Mouse (Mus musculus): Measurements from ENCODE around the gene D5Ertd579e. TPM values are rescaled to one million over a fixed set of nuclear protein-coding genes. Genes with fewer than 3 reads are reported as not detected.

Gene D5Ertd579e
- polyA plus RNA-seq, 1 experiment: 1.6 TPM

DNA sequence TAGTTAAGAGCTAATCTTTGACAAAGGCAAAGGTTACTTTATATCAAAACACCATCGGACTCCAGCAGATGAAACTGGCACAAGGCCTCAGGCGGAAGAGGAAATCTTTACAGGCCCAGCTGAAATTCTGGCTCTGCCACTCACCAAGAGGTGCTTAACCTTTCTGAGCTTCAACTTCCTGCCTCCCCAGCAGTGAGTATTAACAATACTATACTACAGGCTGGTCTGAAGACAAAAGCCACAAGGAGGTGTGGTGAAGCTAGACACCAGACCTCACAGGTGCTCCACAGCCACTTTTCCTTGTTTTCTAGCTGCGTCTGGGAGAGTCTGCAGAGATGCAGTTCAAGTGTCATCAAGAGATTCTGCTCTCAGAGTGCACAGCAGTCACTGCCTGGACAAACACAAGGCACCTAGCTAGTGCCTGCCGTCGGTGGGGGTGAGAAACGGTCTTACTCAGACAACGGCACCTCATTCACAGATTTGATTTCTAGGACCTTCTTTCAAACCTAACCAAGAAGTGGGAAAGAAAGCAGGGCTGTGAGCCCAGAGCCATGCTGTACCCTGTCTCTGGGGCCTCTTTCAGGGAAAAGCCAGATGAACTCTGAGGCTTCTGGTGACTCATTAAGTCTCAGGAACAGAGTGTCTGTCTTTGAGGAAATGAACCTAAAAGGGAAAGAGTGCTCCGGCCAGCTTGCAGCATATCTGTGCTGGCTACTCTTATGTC, 121.5 kb downstream of the D5Ertd579e start:
- H3K36me3 ChIP-seq (ENCODE audit: control insufficient read depth): peaks cover 32% of the 10 kb centered on the region
- TF ChIP-seq GATA1 (IDR thresholded peaks at IDR 0.05; ENCODE audit: low read length) (no peak), TAL1 (IDR thresholded peaks at IDR 0.05; ENCODE audit: low read length) (no peak)
- H3K4me3 ChIP-seq (replicated peaks): no peak overlapping the region

DNA sequence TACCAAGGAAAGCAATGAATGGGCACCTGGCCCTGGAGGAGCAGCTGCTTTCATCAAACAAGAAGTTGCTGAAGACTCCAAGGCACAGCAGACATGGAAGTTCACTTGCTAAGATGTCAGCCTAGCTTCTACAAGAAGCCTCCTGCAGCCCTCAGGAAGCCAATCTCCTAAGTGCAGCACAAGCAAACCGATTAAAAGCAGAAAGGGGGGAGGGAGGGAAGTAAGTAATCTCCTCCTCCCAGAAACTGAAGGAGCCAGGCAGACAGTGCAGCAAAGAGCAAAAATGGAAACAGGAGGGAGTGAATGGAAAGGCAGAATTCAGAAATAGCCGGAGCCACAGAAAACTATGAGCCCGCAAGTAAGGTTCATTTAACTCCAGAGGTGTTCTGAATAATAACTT, 122.5 kb downstream of the D5Ertd579e start:
- H3K27me3 ChIP-seq (ENCODE audit: control insufficient read depth): no peaks in the 10 kb centered on the region
- peaks cover 56% of the 10 kb centered on the region for H3K4me1 ChIP-seq (ENCODE audit: control insufficient read depth)
- TF ChIP-seq TAL1 (IDR thresholded peaks at IDR 0.05; ENCODE audit: low read length) (peak; percentile 45; the same call in 2 of the 3 replicates), GATA1 (IDR thresholded peaks at IDR 0.05; ENCODE audit: low read length) (no peak)
- H3K4me3 ChIP-seq (replicated peaks): peak overlapping the region; percentile 2
- peaks cover 32% of the 10 kb centered on the region for H3K36me3 ChIP-seq (ENCODE audit: control insufficient read depth)
- H3K9me3 ChIP-seq (ENCODE audit: control insufficient read depth, low read length): peaks cover 6% of the 10 kb centered on the region

More for the DNA sequence above, 121.5 kb downstream of the D5Ertd579e start:
- H3K27me3 ChIP-seq (ENCODE audit: control insufficient read depth): no peaks in the 10 kb centered on the region
- H3K9me3 ChIP-seq (ENCODE audit: control insufficient read depth, low read length): peaks cover 6% of the 10 kb centered on the region
- peaks cover 62% of the 10 kb centered on the region for H3K4me1 ChIP-seq (ENCODE audit: control insufficient read depth)

- Histone ChIP-seq H3K4me1 (ENCODE audit: control insufficient read depth) (peaks cover 50% of the 10 kb centered on the region), H3K9me3 (ENCODE audit: control insufficient read depth, low read length) (peaks cover 6% of the 10 kb centered on the region), H3K4me3 (replicated peaks) (no peak overlapping the region), H3K27me3 (ENCODE audit: control insufficient read depth) (no peaks in the 10 kb centered on the region), H3K36me3 (ENCODE audit: control insufficient read depth) (peaks cover 29% of the 10 kb centered on the region)
- TF ChIP-seq GATA1 (IDR thresholded peaks at IDR 0.05; ENCODE audit: low read length): no peak
- TF ChIP-seq TAL1 (IDR thresholded peaks at IDR 0.05; ENCODE audit: low read length): no peak
Observed at GRCm38 (mm10) chr5:36571371-36571770, 124.5 kb downstream of the D5Ertd579e start.

DNA sequence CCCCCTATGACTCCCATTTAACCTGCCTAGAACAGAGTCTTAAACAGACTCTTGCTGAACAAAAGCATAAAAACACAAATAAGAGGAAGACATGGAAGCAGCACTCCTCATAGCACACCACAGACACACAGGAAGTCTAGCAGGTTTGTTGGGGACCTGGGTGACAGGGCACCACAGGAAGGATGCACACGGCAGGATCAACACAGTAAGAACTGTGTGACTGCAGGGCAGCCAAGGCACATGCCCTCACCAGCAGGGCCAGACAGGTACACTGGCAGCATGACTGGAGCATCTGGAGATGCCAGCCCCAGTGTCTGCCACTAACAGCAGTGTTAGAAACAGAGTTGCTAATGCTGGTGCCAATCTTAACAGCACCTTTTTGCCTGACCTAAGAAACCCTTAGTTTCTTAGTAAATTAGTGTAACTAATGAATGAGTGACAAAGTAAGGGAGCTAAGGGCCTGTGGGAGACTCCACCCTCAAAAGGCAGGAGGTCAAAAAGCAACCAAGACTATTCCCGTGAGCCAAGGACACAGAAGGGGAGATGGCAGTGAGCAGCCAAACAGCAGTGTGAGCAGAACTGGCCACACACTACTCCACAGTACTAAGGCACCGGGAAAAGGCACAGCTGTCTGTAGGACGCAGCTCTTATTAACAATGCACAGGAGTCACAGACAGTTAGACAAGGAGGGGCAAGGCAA, 125.1 kb downstream of the D5Ertd579e start:
- TF ChIP-seq TAL1 (IDR thresholded peaks at IDR 0.05; ENCODE audit: low read length) (no peak), GATA1 (IDR thresholded peaks at IDR 0.05; ENCODE audit: low read length) (no peak)
- Histone ChIP-seq H3K36me3 (ENCODE audit: control insufficient read depth) (peaks cover 29% of the 10 kb centered on the region), H3K9me3 (ENCODE audit: control insufficient read depth, low read length) (peaks cover 6% of the 10 kb centered on the region), H3K4me3 (replicated peaks) (no peak overlapping the region), H3K27me3 (ENCODE audit: control insufficient read depth) (no peaks in the 10 kb centered on the region), H3K4me1 (ENCODE audit: control insufficient read depth) (peaks cover 47% of the 10 kb centered on the region)

DNA sequence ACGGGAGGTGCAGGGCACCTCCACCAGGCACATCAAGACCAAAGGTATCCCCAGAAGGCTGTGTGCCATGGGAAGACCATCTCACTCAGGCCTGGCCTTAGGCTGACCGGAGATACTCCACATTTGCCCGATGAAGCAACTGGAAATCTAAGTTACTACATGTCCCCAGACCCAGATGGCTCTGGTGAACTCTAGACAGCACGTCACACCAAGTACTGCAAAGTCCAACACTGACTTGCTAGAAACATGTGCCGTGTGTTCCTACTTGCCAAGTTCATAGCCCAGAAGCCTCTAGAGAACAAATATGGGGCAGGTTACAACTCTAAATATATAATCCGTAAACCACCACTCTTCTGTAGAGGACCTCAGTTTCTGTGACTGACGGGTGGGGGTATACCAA, 125.7 kb downstream of the D5Ertd579e start:
- Histone ChIP-seq H3K27me3 (ENCODE audit: control insufficient read depth) (no peaks in the 10 kb centered on the region), H3K4me3 (replicated peaks) (no peak overlapping the region), H3K36me3 (ENCODE audit: control insufficient read depth) (peaks cover 29% of the 10 kb centered on the region), H3K4me1 (ENCODE audit: control insufficient read depth) (peaks cover 42% of the 10 kb centered on the region), H3K9me3 (ENCODE audit: control insufficient read depth, low read length) (peaks cover 6% of the 10 kb centered on the region)
- no peak for TF ChIP-seq TAL1 (IDR thresholded peaks at IDR 0.05; ENCODE audit: low read length)
- no peak for TF ChIP-seq GATA1 (IDR thresholded peaks at IDR 0.05; ENCODE audit: low read length)

DNA sequence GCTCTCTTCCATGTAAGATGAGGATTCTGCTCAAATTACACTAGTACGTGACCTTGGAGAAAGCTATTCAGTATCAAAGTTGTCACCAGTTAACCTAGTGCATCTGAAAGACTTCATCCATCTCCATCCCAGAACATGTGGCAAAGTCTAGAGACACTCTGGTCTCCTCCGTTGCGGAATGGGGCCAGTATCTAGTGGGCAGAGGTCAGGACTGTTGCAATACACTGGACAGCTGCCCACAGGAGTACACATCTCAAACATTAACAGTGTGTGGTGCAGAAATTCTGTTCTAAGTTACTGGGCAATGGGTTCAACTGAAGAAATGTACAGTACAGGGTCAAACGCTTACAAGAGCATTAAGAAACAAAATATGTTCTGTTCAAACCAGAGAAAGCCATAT, 127.7 kb downstream of the D5Ertd579e start:
- H3K27me3 ChIP-seq (ENCODE audit: control insufficient read depth): no peaks in the 10 kb centered on the region
- peaks cover 32% of the 10 kb centered on the region for H3K36me3 ChIP-seq (ENCODE audit: control insufficient read depth)
- TF ChIP-seq GATA1 (IDR thresholded peaks at IDR 0.05; ENCODE audit: low read length) (no peak), TAL1 (IDR thresholded peaks at IDR 0.05; ENCODE audit: low read length) (no peak)
- no peak overlapping the region for H3K4me3 ChIP-seq (replicated peaks)
- peaks cover 6% of the 10 kb centered on the region for H3K9me3 ChIP-seq (ENCODE audit: control insufficient read depth, low read length)
- peaks cover 36% of the 10 kb centered on the region for H3K4me1 ChIP-seq (ENCODE audit: control insufficient read depth)

DNA sequence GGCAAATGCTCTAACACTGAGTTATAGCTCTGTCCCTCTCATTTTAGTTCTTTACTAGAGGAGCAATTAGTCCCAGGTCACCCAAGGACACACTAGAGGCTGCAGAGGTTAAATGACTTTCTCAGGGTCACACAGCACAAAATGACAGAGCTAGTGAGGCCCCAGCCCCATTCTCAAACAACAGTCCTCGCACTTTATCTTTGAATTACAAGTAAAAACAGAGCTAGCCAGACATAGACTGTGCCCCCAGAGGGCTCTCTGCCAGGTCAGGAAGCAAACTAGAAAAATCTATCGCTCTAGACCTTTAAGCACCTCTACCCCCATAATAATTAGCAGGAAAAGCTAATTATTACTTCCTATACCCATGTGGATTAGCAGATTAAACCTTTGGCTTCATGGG, 128.2 kb downstream of the D5Ertd579e start:
- TF ChIP-seq TAL1 (IDR thresholded peaks at IDR 0.05; ENCODE audit: low read length) (no peak), GATA1 (IDR thresholded peaks at IDR 0.05; ENCODE audit: low read length) (no peak)
- H3K4me3 ChIP-seq (replicated peaks): no peak overlapping the region
- H3K36me3 ChIP-seq (ENCODE audit: control insufficient read depth): peaks cover 33% of the 10 kb centered on the region
- peaks cover 6% of the 10 kb centered on the region for H3K9me3 ChIP-seq (ENCODE audit: control insufficient read depth, low read length)
- H3K4me1 ChIP-seq (ENCODE audit: control insufficient read depth): peaks cover 35% of the 10 kb centered on the region
- H3K27me3 ChIP-seq (ENCODE audit: control insufficient read depth): no peaks in the 10 kb centered on the region

DNA sequence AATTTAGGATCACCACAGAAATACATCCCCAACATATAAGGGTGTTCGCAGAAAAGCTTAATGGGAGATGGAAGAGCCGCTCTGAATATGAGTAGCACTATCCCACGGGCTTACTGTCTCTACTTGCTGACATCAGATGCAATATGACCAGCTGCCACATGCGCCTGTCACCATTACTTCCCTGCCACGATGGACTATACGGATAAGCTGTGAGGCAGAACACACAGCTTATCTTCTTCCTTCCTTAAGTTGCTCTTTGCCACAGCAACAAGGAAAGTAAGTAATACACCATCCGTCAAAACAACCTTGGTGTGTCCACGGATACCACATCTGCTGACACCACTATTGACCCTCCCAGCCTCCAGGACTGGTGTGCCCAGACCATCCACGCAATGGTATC, 131.3 kb downstream of the D5Ertd579e start:
- no peak for TF ChIP-seq TAL1 (IDR thresholded peaks at IDR 0.05; ENCODE audit: low read length)
- no peak for TF ChIP-seq GATA1 (IDR thresholded peaks at IDR 0.05; ENCODE audit: low read length)
- Histone ChIP-seq H3K36me3 (ENCODE audit: control insufficient read depth) (peaks cover 6% of the 10 kb centered on the region), H3K27me3 (ENCODE audit: control insufficient read depth) (no peaks in the 10 kb centered on the region), H3K9me3 (ENCODE audit: control insufficient read depth, low read length) (no peaks in the 10 kb centered on the region), H3K4me3 (replicated peaks) (no peak overlapping the region), H3K4me1 (ENCODE audit: control insufficient read depth) (peaks cover 19% of the 10 kb centered on the region)

GRCm38 (mm10) chr5:36563741-36564140, 132.1 kb downstream of the D5Ertd579e start:
- Histone ChIP-seq H3K4me3 (replicated peaks) (no peak overlapping the region), H3K4me1 (ENCODE audit: control insufficient read depth) (peaks cover 19% of the 10 kb centered on the region), H3K36me3 (ENCODE audit: control insufficient read depth) (peaks cover 4% of the 10 kb centered on the region), H3K9me3 (ENCODE audit: control insufficient read depth, low read length) (no peaks in the 10 kb centered on the region), H3K27me3 (ENCODE audit: control insufficient read depth) (no peaks in the 10 kb centered on the region)
- TF ChIP-seq GATA1 (IDR thresholded peaks at IDR 0.05; ENCODE audit: low read length) (no peak), TAL1 (IDR thresholded peaks at IDR 0.05; ENCODE audit: low read length) (no peak)
